Mouse (Mus musculus): ENCODE measurements around the gene Fam78b. TPM values are rescaled to one million over a fixed set of nuclear protein-coding genes. Genes with fewer than 3 reads are reported as not detected.

Gene Fam78b
- polyA plus RNA-seq, 1 experiment = 4.9 TPM

DNA sequence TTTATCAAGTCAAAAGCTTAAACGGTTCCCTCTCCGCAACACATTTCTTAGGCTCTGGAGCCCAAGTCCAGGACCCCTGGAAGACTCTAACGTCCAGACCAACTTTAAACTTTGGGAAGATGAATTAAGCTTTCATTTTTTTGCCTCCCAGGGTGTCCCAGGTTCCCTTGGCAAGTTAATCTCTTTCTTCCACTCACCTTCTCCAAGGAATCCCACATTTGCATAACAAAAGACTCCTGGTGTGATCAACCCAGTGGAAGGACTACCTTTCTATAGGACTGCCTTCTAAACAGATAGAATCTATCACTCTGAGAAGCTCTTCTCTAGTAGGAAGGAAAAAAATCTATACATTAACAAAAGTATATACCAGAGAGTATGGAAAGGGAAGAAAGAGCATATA, 92.3 kb downstream of the Fam78b start:
- DNase-seq (ENCODE audit: low read depth) = no peak

- no peak for DNase-seq (ENCODE audit: low read depth)
Observed at GRCm38 (mm10) chr1:167094589-167095148, 93.5 kb downstream of the Fam78b start.

GRCm38 (mm10) chr1:167098741-167099140, 97.5 kb downstream of the Fam78b start:
- no peak for DNase-seq (ENCODE audit: low read depth)

DNA sequence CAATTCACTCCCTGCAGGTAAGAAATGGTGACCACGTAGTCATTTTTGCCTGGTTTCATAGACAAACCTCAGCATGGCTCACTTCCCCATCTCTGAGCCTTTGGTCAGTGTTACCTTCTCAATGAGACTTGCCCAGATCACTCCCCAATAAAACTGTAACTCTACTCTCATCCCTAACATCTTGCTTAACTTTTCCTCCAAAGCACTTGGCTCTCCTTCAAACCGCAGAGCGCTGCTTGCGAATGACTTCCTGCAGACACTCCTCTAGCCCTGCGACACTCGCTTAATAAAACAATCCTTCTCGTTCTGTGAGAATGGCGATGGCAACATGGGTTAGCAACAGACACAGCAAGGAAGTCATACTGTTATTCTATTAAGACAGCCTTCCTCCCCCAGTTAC, 100.8 kb downstream of the Fam78b start:
- no peak for DNase-seq (ENCODE audit: low read depth)

DNA sequence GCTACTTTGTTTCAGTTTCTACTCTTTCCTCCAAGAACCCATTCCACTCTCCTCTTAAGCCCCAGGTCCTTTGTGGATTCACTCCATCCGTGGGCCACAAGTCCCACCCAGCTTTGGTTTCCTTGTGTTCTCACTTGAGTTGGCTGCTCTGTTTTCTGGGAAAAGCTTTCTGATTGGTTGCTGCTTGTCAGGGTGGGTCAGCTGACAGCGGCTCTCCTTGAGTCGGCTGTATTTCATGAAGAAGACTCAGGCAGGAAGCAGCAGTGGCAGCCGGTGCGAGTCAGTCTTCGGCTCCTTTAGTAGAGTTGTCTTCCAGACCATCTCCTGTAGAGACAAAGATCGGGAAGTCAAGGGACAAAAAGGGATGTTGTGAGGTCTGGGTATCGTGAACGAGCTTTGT, 101.3 kb downstream of the Fam78b start:
- no peak for DNase-seq (ENCODE audit: low read depth)

DNA sequence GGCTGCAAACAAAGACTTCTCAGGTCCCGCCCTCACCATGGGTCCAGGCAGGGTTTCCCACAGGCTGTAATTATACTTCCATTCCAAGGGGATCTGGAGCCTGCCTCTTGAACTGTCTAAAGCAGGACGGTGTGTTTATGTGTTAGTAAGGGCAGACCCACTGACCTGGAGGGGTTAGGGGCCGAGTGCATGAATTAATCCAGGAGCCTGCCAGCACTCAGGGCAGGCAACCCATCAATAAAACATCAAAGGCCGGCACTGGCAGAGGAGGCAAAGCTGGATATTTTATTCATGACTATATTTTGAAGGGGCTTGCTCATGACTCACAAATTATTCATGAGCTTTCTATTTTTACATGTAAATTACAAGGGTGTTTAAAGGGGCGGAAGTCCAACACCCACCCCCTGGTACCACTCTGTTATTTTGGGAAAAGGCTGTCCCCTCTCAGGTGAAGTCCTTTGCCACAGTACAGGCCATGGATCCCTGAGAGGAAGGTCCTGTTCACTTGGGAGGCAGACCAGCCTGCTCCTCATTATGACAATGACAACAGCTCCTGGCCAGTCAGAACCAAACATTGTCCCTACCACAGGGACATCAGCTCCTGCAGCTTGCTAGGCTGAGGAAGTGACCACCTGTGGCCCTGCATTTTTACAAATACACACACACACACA, 103.9 kb downstream of the Fam78b start:
- no peak for DNase-seq (ENCODE audit: low read depth)

DNA sequence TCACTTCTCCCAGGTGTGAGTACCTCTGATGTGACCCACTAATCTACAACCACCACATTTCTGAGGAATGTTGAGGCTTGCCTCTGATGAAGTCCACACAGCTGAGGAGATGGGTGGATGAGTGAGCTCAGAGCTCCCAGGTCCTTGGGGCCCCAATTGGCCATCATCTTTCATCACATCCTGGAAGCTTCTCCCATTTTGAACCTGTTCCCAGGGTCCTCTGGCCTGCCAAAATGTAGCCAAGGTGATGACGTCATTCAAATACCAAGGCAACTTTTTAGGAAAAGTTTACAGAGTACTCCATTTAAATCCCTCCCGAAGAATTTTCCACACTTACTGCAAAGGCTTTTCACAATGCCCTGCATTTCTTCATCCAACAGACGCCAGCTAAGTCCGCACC, 104.7 kb downstream of the Fam78b start:
- no peak for DNase-seq (ENCODE audit: low read depth)

- no peak for DNase-seq (ENCODE audit: low read depth)
Observed at GRCm38 (mm10) chr1:167108973-167109509, 107.8 kb downstream of the Fam78b start.

DNA sequence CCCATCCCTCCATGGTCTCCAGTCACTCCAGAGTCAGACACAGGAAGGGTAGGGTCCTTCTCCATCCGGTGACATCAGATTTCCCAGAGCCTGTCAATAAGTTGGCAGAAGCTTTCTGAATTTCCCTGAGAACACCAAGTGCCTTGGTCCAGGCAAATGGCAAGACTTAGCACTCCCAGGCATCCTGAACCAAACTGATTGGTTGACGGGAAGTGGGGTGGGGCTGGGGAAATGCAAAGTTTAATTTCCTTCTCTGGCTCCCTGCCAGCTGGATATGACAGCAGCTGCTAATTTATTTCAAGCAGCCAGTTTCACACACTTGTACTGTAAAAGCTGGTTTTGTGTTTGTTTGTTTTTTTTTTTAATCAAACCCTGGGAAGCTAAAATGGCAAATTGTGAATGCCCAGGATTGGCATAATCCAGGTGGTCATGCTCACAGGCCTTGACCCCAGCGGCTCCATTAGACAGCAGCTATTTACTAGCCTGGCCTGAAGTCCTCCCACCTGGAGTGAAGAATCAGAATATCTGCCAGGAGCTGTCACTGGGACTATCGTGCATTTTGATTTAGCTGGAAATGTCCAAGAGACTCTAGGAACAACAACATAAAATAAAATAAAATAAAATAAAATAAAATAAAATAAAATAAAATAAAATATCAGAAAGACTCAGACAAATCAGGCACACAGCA, 113.3 kb downstream of the Fam78b start:
- DNase-seq (ENCODE audit: low read depth) = no peak

DNA sequence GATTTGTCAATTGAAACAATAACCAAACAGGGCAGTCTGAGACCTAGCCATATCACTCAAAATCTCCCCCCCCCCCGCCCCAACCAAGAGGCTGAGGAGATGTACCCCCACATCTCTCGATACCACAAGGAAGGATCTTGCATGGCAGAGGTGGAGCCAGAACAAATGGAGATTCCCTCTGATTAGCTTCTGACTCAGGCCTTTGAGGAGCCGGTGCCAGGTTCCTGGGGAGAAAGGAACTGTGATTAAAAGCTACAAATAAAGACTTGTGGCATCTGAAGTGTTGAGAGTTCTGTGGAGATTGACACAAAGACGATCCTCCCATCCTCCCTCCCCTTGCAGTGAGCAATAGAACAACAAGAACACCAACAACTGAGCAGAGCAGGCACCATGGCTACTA, 113.9 kb downstream of the Fam78b start:
- DNase-seq (ENCODE audit: low read depth) = no peak

DNA sequence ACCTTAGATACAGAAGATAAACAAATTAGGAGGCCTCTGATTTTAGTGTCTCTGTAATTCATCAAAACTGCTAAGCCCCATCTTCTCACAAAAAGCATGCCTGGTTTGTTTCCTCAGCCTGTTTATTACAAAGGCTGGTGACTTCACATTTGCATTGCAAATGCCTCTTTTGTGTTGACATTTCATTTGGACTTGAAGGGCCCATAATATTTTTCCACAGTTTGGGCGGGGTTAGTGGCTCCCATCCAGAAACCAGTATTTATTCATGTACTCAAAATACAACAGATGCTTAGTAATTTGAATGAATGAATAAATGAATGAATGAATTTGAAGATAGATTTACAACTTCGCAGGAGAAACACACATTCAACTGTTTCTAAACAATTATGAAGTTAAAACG, 115.5 kb downstream of the Fam78b start:
- DNase-seq (ENCODE audit: low read depth) = no peak

GRCm38 (mm10) chr1:167118971-167119370, 117.8 kb downstream of the Fam78b start:
- no peak for DNase-seq (ENCODE audit: low read depth)

- DNase-seq (ENCODE audit: low read depth) = no peak
Observed at GRCm38 (mm10) chr1:167119439-167119838, 118.2 kb downstream of the Fam78b start.

- no peak for DNase-seq (ENCODE audit: low read depth)
Observed at GRCm38 (mm10) chr1:167122436-167122835, 121.2 kb downstream of the Fam78b start.

DNA sequence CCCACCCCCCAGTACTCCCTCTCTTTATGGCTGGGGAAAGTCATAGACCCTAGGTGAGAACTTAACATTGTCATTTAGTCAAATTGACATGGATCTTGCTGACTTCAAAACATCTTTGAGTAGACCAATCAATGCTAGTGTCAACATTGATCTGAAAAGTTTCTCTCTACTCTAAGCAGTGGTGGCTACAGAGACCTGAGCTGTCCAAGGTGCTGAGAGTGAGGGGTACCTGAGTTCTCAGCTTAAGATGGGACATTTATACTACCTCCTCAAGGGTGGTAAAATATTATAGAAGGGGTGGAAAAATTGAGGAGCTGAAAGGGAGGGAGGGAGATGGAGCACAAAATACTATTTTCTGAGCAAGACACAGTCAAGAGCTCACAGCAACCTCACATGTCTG, 122.3 kb downstream of the Fam78b start:
- DNase-seq (ENCODE audit: low read depth) = no peak

- DNase-seq (ENCODE audit: low read depth) = no peak
Observed at GRCm38 (mm10) chr1:167125870-167126269, 124.7 kb downstream of the Fam78b start.

DNA sequence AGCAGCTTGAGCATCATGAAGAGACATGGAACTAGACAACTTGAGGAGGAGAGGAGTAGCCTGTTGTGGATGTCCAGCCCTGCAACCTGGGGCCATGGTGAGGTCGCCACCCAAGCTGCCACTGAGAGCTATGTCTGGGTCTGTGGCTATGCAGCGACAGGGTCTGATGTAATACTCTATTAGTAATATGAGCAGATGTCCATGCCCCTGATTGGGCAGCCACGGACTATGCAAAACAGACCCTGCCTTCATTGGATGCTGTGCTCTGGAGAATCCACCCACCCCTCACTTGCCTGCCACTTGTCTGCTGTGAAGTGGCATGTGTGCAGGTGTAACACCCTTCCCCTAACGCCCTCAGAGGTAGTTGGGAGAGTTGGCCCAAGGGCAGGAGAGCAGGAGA, 125.1 kb downstream of the Fam78b start:
- no peak for DNase-seq (ENCODE audit: low read depth)

- DNase-seq (ENCODE audit: low read depth) = no peak
Observed at GRCm38 (mm10) chr1:167135748-167136147, 134.5 kb downstream of the Fam78b start.

Data from gonadal fat pad, adult 2 months (tissue).